Comparison of ENCODE assay signal across 8 mouse cellular contexts in the genomic region with DNA sequence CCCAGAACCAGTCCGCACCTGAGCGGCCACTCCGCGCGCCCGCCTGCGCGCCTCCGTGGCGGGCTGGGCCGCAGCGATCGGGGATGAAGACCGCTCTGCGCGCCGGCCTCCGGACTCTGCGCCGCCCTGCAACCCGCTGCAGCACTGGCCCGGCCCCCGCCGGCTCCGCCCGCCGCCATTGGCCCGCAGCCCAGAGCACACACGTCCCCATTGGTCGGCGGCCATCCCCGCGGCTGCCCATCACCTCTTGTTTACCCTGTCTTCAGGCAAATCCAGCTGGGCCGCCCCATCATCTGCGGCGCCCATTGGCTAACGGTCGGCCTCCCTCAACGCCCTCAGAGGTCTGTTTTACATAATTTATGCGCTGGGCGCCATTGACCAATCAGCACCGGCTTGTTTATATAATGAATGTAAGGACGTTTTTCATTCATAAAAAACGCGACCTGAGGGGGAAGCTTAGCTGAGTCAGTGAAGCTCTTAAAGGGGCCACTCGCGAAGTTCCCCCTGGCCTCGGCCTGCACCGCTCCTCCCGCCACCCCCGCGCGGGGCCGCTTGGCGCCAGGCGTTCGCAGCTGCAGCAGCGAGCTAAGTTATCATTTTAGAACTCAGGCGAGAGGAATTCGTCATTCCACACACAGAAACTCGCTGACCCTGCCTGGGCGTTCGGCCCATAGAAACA. TPM values are rescaled to one million over a fixed set of nuclear protein-coding genes. Genes with fewer than 3 reads are reported as not detected.
DNase-seq lines count a peak whose midpoint lies in the region; ATAC-seq lines count a peak whose summit lies in the region.

Gene Etv5, minus strand, starts transcription at position 221 of the 679 bp plus-strand sequence.

- peak within 1 kb of the TSS; percentile 95 for H3K4me2 ChIP-seq in kidney, embryonic 15.5 days

- H3K4me3 ChIP-seq in heart, embryonic 10.5 days = peak within 1 kb of the TSS; percentile 92
- H3K4me3 ChIP-seq in kidney, embryonic 15.5 days (replicated peaks) = peak within 1 kb of the TSS; percentile 85

- no peaks in the 10 kb centered on the region for H3K36me3 ChIP-seq in heart, embryonic 10.5 days
- peaks cover 6% of the 10 kb centered on the region; the same call in 1 of the 2 replicates for H3K36me3 ChIP-seq in kidney, embryonic 15.5 days

- peaks cover 42% of the 10 kb centered on the region for H3K4me1 ChIP-seq in heart, embryonic 10.5 days
- peaks cover 47% of the 10 kb centered on the region for H3K4me1 ChIP-seq in kidney, embryonic 15.5 days

- ATAC-seq in erythroblast, adult 5-6 weeks (replicated peaks; ENCODE audit: low FRiP score, poor library complexity, severe bottlenecking) = peak; percentile 99
- ATAC-seq in kidney, embryonic 15.5 days (replicated peaks; ENCODE audit: low FRiP score) = peak; percentile 98
- ATAC-seq in monocyte, adult 5-6 weeks (replicated peaks; ENCODE audit: insufficient number of reproducible peaks, low FRiP score, low TSS enrichment, poor library complexity, severe bottlenecking) = peak; percentile 97

- H3K9ac ChIP-seq in kidney, embryonic 15.5 days = peak within 1 kb of the TSS; percentile 72

- 0 out of 2 replicates have a peak, but pooled peaks cover 3% of the 10 kb centered on the region for H3K27me3 ChIP-seq in heart, embryonic 10.5 days (ENCODE audit: insufficient read depth, poor library complexity, severe bottlenecking)
- peaks cover 3% of the 10 kb centered on the region; the same call in 1 of the 2 replicates for H3K27me3 ChIP-seq in kidney, embryonic 15.5 days

- H3K27ac ChIP-seq in heart, embryonic 10.5 days = peak within 1 kb of the TSS; percentile 92
- peak within 1 kb of the TSS; percentile 85 for H3K27ac ChIP-seq in kidney, embryonic 15.5 days

- under 1% methylated on average over 63 of the region's 63 CpGs for WGBS in heart, embryonic 10.5 days
- WGBS in kidney, embryonic 15.5 days = under 1% methylated on average over 62 of the region's 63 CpGs

- peak; percentile 95 to 96 for DNase-seq in B cell, adult 2 months
- DNase-seq in brain, adult 2 months (ENCODE audit: low read depth, low spot score) = peak; percentile 100
- peak; percentile 100 for DNase-seq in heart, embryonic 10.5 days (ENCODE audit: low spot score)
- DNase-seq in liver = peak; percentile 97
- peak; percentile 96 to 97 for DNase-seq in spleen, postnatal 4 days (ENCODE audit: low spot score in 2 of 2)

- H3K9me3 ChIP-seq in heart, embryonic 10.5 days = no peaks in the 10 kb centered on the region
- no peaks in the 10 kb centered on the region for H3K9me3 ChIP-seq in kidney, embryonic 15.5 days (replicated peaks)

RNA-seq across cellular contexts. Expression of gene Etv5, which starts in this region (rescaled TPM):
- total RNA-seq in erythroblast, adult 5-6 weeks (2015; ENCODE audit: low replicate concordance) = 0.42 TPM in 1 of 2 replicates, not detected in the other
- total RNA-seq in erythroblast, adult 5-6 weeks (2017; ENCODE audit: low replicate concordance) = 0.77 and 3.1 TPM in 2 replicates
- polyA plus RNA-seq in heart, embryonic 10.5 days (2016; fragmentation: Nextera tagmentation; extraction: Ambion mirVana) = 30.7 and 35.1 TPM in 2 replicates
- polyA plus RNA-seq in kidney, embryonic 15.5 days (2015; fragmentation: Nextera tagmentation; extraction: Ambion mirVana) = 59.2 and 59.8 TPM in 2 replicates
- total RNA-seq in monocyte, adult 5-6 weeks (2017) = 2.2 to 3.2 TPM (median 2.8 TPM) in 3 replicates

Comparison
In these comparisons a context has a peak if more than half of its experiments do, and no peak if none do; other contexts are left out.
1. Peak in every context shown above with its lines: DNase-seq, ATAC-seq, H3K4me3 ChIP-seq and H3K27ac ChIP-seq.